Mouse (Mus musculus): Measurements from ENCODE around the gene Rps12. TPM values are rescaled to one million over a fixed set of nuclear protein-coding genes. Genes with fewer than 3 reads are reported as not detected.
"Not testable (repeated sequence)": the region's sequence is repeated elsewhere in the genome, so short reads cannot be mapped to it uniquely, and the experiment has no call there.

Gene Rps12
- polyA plus RNA-seq, 1 experiment from 2014 or later: 152 TPM

- H3K27ac ChIP-seq (replicated peaks): no peak overlapping the region
- 17% methylated on average over 3 of the region's 3 CpGs for WGBS
- H3K4me1 ChIP-seq: peaks cover 26% of the 10 kb centered on the region
- H3K4me3 ChIP-seq: no peak overlapping the region
- H3K27me3 ChIP-seq (replicated peaks; ENCODE audit: low read depth, poor library complexity, severe bottlenecking): no peaks in the 10 kb centered on the region
- H3K9me3 ChIP-seq: no peaks in the 10 kb centered on the region
- no peak for DNase-seq (ENCODE audit: low spot score)
- H3K36me3 ChIP-seq (replicated peaks): peaks cover 19% of the 10 kb centered on the region
Measured at GRCm38 (mm10) chr10:23799933-23800332, 12.9 kb upstream of the Rps12 start.

- H3K9me3 ChIP-seq: no peaks in the 10 kb centered on the region
- H3K27me3 ChIP-seq (replicated peaks; ENCODE audit: low read depth, poor library complexity, severe bottlenecking): no peaks in the 10 kb centered on the region
- H3K4me1 ChIP-seq: peaks cover 26% of the 10 kb centered on the region
- WGBS: 95% methylated on average over 1 of the region's 1 CpGs
- no peak overlapping the region; the same call in 1 of the 2 replicates for H3K27ac ChIP-seq (replicated peaks)
- H3K4me3 ChIP-seq: peak overlapping the region; percentile 73; the same call in 1 of the 2 replicates
- peaks cover 11% of the 10 kb centered on the region; the same call in 1 of the 2 replicates for H3K36me3 ChIP-seq (replicated peaks)
- no peak for DNase-seq (ENCODE audit: low spot score)
Measured at GRCm38 (mm10) chr10:23798142-23798541, 11.1 kb upstream of the Rps12 start.

DNA sequence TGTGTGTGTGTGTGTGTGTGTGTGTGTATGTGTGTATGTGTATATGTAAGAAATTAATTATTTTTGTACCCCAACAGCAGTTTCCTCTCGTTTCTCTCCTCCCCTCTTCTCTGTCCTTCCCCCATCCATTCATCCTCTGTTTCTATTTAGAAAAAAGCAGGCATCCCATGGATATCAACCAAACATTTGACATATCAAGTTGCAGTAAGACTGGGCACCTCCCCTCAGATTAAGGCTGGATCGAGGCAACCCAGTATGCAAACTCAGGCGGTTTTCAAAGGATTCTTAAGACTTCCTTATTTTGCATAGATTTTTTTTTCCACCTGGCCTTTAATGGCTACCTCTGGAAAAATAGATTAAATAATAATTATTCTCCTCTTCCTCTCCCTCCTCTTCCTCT is 10.5 kb upstream of the Rps12 start:
- no peak for DNase-seq (ENCODE audit: low spot score)
- Histone ChIP-seq H3K4me3 (peak overlapping the region; percentile 73), H3K4me1 (peaks cover 26% of the 10 kb centered on the region), H3K9me3 (no peaks in the 10 kb centered on the region), H3K36me3 (replicated peaks) (peaks cover 11% of the 10 kb centered on the region; the same call in 1 of the 2 replicates), H3K27me3 (replicated peaks; ENCODE audit: low read depth, poor library complexity, severe bottlenecking) (no peaks in the 10 kb centered on the region), H3K27ac (replicated peaks) (no peak overlapping the region)
- 13% methylated on average over 3 of the region's 3 CpGs for WGBS

DNA sequence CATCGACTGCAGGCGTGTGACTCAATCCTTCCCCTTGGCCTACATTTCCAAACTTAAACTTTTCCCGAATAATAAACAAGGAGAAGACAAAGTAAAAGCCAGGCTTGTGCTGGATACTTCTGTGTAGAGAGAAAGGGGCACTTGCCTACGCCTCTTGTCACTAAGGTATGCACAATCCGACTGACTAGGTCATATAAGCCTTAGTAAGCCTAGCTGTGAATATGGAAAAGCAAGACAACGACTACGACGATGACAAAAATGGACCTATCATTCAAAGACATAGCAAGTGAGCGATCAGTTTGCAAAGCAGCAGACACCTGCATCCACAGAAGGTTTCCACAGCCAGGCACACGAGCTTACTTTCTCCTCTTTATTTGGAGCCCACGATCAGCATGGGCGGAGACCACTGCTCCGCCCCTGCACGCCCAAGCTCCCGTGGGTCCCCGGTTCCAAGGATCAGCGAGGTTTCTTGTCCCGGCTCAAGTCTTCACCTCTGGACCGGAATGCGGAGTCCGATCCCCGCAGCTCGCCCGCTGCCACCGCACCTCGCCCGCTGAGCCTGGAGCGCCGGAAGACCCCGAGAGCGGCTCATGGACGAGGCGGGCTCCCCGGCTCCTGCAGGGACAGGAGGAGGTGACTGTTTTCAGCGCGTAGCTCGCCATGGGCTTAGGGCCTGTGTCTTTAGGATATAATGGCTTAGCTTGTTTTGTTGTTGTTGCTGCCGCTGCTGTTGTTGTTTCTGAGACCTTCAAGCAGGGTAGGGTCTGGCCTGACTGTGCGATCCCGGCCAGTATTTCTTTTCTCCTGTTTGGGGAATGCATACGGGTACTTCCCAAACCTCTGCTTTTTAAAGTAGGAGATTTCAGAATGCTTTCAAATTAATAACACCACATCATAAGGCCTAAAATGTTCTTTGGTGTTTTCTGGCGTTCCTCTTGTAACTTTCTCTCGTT is 9.8 kb upstream of the Rps12 start, which contains the start of gene Slc18b1:
Slc18b1 (plus strand) TSS at position 436 of the 953 bp plus-strand sequence.
- Histone ChIP-seq H3K9me3 (no peaks in the 10 kb centered on the region), H3K27me3 (replicated peaks; ENCODE audit: low read depth, poor library complexity, severe bottlenecking) (no peaks in the 10 kb centered on the region), H3K36me3 (replicated peaks) (peaks cover 10% of the 10 kb centered on the region; the same call in 1 of the 2 replicates), H3K4me3 (peak within 1 kb of the TSS; percentile 73), H3K4me1 (peaks cover 26% of the 10 kb centered on the region), H3K27ac (replicated peaks) (peak within 1 kb of the TSS; percentile 89)
- peak; percentile 73 for DNase-seq (ENCODE audit: low spot score)
- 5% methylated on average over 43 of the region's 43 CpGs for WGBS

GRCm38 (mm10) chr10:23795871-23796520 is 8.9 kb upstream of the Rps12 start:
- Histone ChIP-seq H3K27me3 (replicated peaks; ENCODE audit: low read depth, poor library complexity, severe bottlenecking) (no peaks in the 10 kb centered on the region), H3K9me3 (no peaks in the 10 kb centered on the region), H3K36me3 (replicated peaks) (peaks cover 2% of the 10 kb centered on the region; the same call in 1 of the 2 replicates), H3K4me3 (peak overlapping the region; percentile 73), H3K27ac (replicated peaks) (no peak overlapping the region), H3K4me1 (peaks cover 26% of the 10 kb centered on the region)
- WGBS: 66% methylated on average over 9 of the region's 9 CpGs
- no peak for DNase-seq (ENCODE audit: low spot score)

DNA sequence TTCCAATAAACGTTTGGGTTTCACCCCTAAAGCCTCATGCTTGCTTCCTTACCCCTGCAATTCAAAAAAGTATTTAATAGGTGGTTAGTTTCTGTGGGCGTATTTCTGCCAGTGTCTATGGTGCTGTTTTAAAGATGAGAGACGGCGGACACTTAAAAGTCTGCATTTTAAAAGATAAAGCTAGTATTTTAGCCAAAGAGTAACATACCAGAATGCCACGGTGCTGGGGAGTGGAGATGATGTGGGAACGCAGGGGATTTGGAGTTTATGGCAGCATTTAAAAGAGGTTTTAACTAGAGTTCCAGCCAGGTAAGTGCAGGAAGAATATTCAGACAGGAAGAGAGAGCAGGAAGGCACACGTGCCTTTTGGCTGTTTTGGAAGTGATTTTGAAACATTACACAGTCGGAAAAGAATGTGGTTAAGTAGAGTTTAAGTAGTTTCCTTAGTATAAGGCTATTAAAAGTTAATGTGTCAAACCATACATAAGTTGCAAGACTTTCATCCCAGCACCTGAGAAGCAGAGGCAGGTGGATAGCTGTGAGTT is 1.1 kb upstream of the Rps12 start:
- 15% methylated on average over 8 of the region's 8 CpGs for WGBS
- Histone ChIP-seq H3K27ac (replicated peaks) (peak overlapping the region; percentile 91), H3K36me3 (replicated peaks) (peaks cover 33% of the 10 kb centered on the region), H3K4me1 (peaks cover 24% of the 10 kb centered on the region), H3K27me3 (replicated peaks; ENCODE audit: low read depth, poor library complexity, severe bottlenecking) (no peaks in the 10 kb centered on the region), H3K9me3 (no peaks in the 10 kb centered on the region), H3K4me3 (peak overlapping the region; percentile 82)
- no peak for DNase-seq (ENCODE audit: low spot score)

GRCm38 (mm10) chr10:23786631-23787038 is 440 bp downstream of the Rps12 start:
- Histone ChIP-seq H3K4me1 (peaks cover 24% of the 10 kb centered on the region), H3K36me3 (replicated peaks) (peaks cover 47% of the 10 kb centered on the region), H3K4me3 (peak overlapping the region; percentile 82), H3K27ac (replicated peaks) (peak overlapping the region; percentile 91)
- under 1% methylated on average over 23 of the region's 23 CpGs for WGBS
- H3K27me3 ChIP-seq (replicated peaks; ENCODE audit: low read depth, poor library complexity, severe bottlenecking); DNase-seq (ENCODE audit: low spot score); H3K9me3 ChIP-seq: not testable (repeated sequence)

DNA sequence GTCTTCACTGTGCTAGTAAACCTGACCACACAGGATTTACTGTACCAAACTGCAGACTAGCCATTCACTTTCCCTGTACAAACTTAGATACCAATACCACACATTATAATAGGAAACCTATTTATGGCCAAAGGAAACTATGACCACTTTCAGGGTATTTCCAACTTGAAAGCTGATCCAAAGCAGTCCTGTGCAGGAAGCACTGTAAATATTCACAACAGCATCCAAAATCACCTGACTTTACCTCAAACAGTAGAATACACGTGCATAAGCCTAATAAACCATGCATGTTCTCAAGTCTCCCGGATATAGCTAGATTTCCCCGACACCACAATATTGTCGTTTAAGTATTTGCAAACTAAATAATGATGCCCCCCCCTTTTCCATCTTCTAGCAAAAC is 1.0 kb downstream of the Rps12 start:
- peaks cover 52% of the 10 kb centered on the region for H3K36me3 ChIP-seq (replicated peaks)

GRCm38 (mm10) chr10:23785599-23785998 is 1.5 kb downstream of the Rps12 start:
- peaks cover 57% of the 10 kb centered on the region for H3K36me3 ChIP-seq (replicated peaks)
- H3K4me1 ChIP-seq: peaks cover 24% of the 10 kb centered on the region
- H3K9me3 ChIP-seq; DNase-seq (ENCODE audit: low spot score); H3K27me3 ChIP-seq (replicated peaks; ENCODE audit: low read depth, poor library complexity, severe bottlenecking): not testable (repeated sequence)
- WGBS: 41% methylated on average over 7 of the region's 7 CpGs
- H3K4me3 ChIP-seq: peak overlapping the region; percentile 82
- peak overlapping the region; percentile 91; the same call in 1 of the 2 replicates for H3K27ac ChIP-seq (replicated peaks)

More for the DNA sequence above, 1.0 kb downstream of the Rps12 start:
- Histone ChIP-seq H3K9me3 (no peaks in the 10 kb centered on the region), H3K4me1 (peaks cover 24% of the 10 kb centered on the region), H3K27ac (replicated peaks) (peak overlapping the region; percentile 91), H3K4me3 (peak overlapping the region; percentile 82), H3K27me3 (replicated peaks; ENCODE audit: low read depth, poor library complexity, severe bottlenecking) (no peaks in the 10 kb centered on the region)
- DNase-seq (ENCODE audit: low spot score): no peak
- under 1% methylated on average over 4 of the region's 4 CpGs for WGBS

GRCm38 (mm10) chr10:23784121-23784520 is 3.0 kb downstream of the Rps12 start:
- Histone ChIP-seq H3K27me3 (replicated peaks; ENCODE audit: low read depth, poor library complexity, severe bottlenecking) (no peaks in the 10 kb centered on the region), H3K27ac (replicated peaks) (no peak overlapping the region), H3K36me3 (replicated peaks) (peaks cover 62% of the 10 kb centered on the region), H3K4me1 (peaks cover 24% of the 10 kb centered on the region), H3K9me3 (no peaks in the 10 kb centered on the region), H3K4me3 (no peak overlapping the region)
- 41% methylated on average over 2 of the region's 2 CpGs for WGBS
- no peak for DNase-seq (ENCODE audit: low spot score)

DNA sequence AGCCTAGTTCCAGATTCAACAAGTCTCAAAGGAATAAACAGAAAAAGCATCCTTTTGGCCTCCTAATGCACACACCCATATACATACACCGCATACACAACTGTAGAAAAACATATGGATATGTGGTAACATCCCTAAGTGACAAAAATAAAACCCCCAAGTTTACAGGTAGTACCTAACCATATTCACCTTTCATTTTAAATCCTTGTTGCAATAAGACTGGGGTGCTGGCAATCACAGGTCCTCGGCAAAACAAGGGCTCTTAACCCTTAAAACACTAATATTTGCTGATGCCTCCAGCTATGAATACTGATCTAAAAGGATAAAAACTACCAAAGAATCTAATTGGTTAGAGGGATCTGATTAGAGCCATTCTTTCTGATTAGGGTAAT is 3.6 kb downstream of the Rps12 start:
- Histone ChIP-seq H3K9me3 (no peaks in the 10 kb centered on the region), H3K27me3 (replicated peaks; ENCODE audit: low read depth, poor library complexity, severe bottlenecking) (no peaks in the 10 kb centered on the region), H3K4me3 (no peak overlapping the region), H3K36me3 (replicated peaks) (peaks cover 62% of the 10 kb centered on the region), H3K27ac (replicated peaks) (no peak overlapping the region), H3K4me1 (peaks cover 21% of the 10 kb centered on the region)
- WGBS: 18% methylated on average over 2 of the region's 2 CpGs
- DNase-seq (ENCODE audit: low spot score): no peak

- 45% methylated on average over 2 of the region's 2 CpGs for WGBS
- no peak for DNase-seq (ENCODE audit: low spot score)
- no peaks in the 10 kb centered on the region for H3K9me3 ChIP-seq
- no peaks in the 10 kb centered on the region for H3K27me3 ChIP-seq (replicated peaks; ENCODE audit: low read depth, poor library complexity, severe bottlenecking)
- H3K36me3 ChIP-seq (replicated peaks): peaks cover 62% of the 10 kb centered on the region
- H3K27ac ChIP-seq (replicated peaks): no peak overlapping the region
- peaks cover 16% of the 10 kb centered on the region for H3K4me1 ChIP-seq
- no peak overlapping the region for H3K4me3 ChIP-seq
Measured at GRCm38 (mm10) chr10:23782855-23783492, 4.1 kb downstream of the Rps12 start.

Measured in embryonic facial prominence, embryonic 10.5 days (tissue).